Mouse (Mus musculus): ENCODE measurements around the gene Tln1. TPM values are rescaled to one million over a fixed set of nuclear protein-coding genes. Genes with fewer than 3 reads are reported as not detected.

Tln1 gene
- polyA plus RNA-seq, 1 experiment = 225 TPM

- H3K27ac ChIP-seq (ENCODE audit: control insufficient read depth, insufficient read depth, low read length) = no peak overlapping the region
- peaks cover 34% of the 10 kb centered on the region for H3K4me1 ChIP-seq (replicated peaks; ENCODE audit: control insufficient read depth, insufficient read depth, low read length)
- no peak for DNase-seq
- H3K4me3 ChIP-seq (ENCODE audit: control insufficient read depth, insufficient read depth, low read length) = no peak overlapping the region
- TF ChIP-seq POLR2A (IDR thresholded peaks at IDR 0.05; ENCODE audit: control insufficient read depth, extremely low read depth, insufficient read depth, low read length, poor library complexity) = no peak
- TF ChIP-seq CTCF (IDR thresholded peaks at IDR 0.05; ENCODE audit: borderline replicate concordance, control insufficient read depth, extremely low read depth, insufficient read depth, low read length, poor library complexity) = no peak
- no peaks in the 10 kb centered on the region for H3K27me3 ChIP-seq (ENCODE audit: control insufficient read depth, insufficient read depth, low read length)
- H3K36me3 ChIP-seq (ENCODE audit: control insufficient read depth, insufficient read depth, low read length) = no peaks in the 10 kb centered on the region
- WGBS = 97% methylated on average over 8 of the region's 8 CpGs
These were observed 65.1 kb downstream of the Tln1 start for GRCm38 (mm10) chr4:43497405-43497804.

GRCm38 (mm10) chr4:43496587-43496986 lies 65.9 kb downstream of the Tln1 start:
- Histone ChIP-seq H3K36me3 (ENCODE audit: control insufficient read depth, insufficient read depth, low read length) (no peaks in the 10 kb centered on the region), H3K4me3 (ENCODE audit: control insufficient read depth, insufficient read depth, low read length) (no peak overlapping the region), H3K4me1 (replicated peaks; ENCODE audit: control insufficient read depth, insufficient read depth, low read length) (peaks cover 34% of the 10 kb centered on the region), H3K27me3 (ENCODE audit: control insufficient read depth, insufficient read depth, low read length) (no peaks in the 10 kb centered on the region), H3K27ac (ENCODE audit: control insufficient read depth, insufficient read depth, low read length) (no peak overlapping the region)
- TF ChIP-seq POLR2A (IDR thresholded peaks at IDR 0.05; ENCODE audit: control insufficient read depth, extremely low read depth, insufficient read depth, low read length, poor library complexity) (no peak), CTCF (IDR thresholded peaks at IDR 0.05; ENCODE audit: borderline replicate concordance, control insufficient read depth, extremely low read depth, insufficient read depth, low read length, poor library complexity) (no peak)
- no peak for DNase-seq
- 94% methylated on average over 6 of the region's 6 CpGs for WGBS

- 1% methylated on average over 9 of the region's 9 CpGs for WGBS
These were observed 68.6 kb downstream of the Tln1 start for GRCm38 (mm10) chr4:43493846-43494240.

GRCm38 (mm10) chr4:43493186-43493845 lies 69.2 kb downstream of the Tln1 start:
- no peaks in the 10 kb centered on the region for H3K36me3 ChIP-seq (ENCODE audit: control insufficient read depth, insufficient read depth, low read length)
- H3K4me3 ChIP-seq (ENCODE audit: control insufficient read depth, insufficient read depth, low read length) = peak overlapping the region; percentile 95
- peak overlapping the region; percentile 91 for H3K27ac ChIP-seq (ENCODE audit: control insufficient read depth, insufficient read depth, low read length)
- peaks cover 22% of the 10 kb centered on the region for H3K4me1 ChIP-seq (replicated peaks; ENCODE audit: control insufficient read depth, insufficient read depth, low read length)
- H3K27me3 ChIP-seq (ENCODE audit: control insufficient read depth, insufficient read depth, low read length) = no peaks in the 10 kb centered on the region
- peak; percentile 98 for DNase-seq
- 0% methylated on average over 47 of the region's 47 CpGs for WGBS
- TF ChIP-seq CTCF (IDR thresholded peaks at IDR 0.05; ENCODE audit: borderline replicate concordance, control insufficient read depth, extremely low read depth, insufficient read depth, low read length, poor library complexity) (peak; percentile 70), POLR2A (IDR thresholded peaks at IDR 0.05; ENCODE audit: control insufficient read depth, extremely low read depth, insufficient read depth, low read length, poor library complexity) (peak; percentile 86; the same call in 1 of the 2 replicates)

More at GRCm38 (mm10) chr4:43493846-43494240, 68.6 kb downstream of the Tln1 start:
- Histone ChIP-seq H3K27ac (ENCODE audit: control insufficient read depth, insufficient read depth, low read length) (peak overlapping the region; percentile 91), H3K4me1 (replicated peaks; ENCODE audit: control insufficient read depth, insufficient read depth, low read length) (peaks cover 27% of the 10 kb centered on the region), H3K36me3 (ENCODE audit: control insufficient read depth, insufficient read depth, low read length) (no peaks in the 10 kb centered on the region), H3K27me3 (ENCODE audit: control insufficient read depth, insufficient read depth, low read length) (no peaks in the 10 kb centered on the region), H3K4me3 (ENCODE audit: control insufficient read depth, insufficient read depth, low read length) (peak overlapping the region; percentile 95)
- DNase-seq = no peak
- no peak for TF ChIP-seq POLR2A (IDR thresholded peaks at IDR 0.05; ENCODE audit: control insufficient read depth, extremely low read depth, insufficient read depth, low read length, poor library complexity)
- TF ChIP-seq CTCF (IDR thresholded peaks at IDR 0.05; ENCODE audit: borderline replicate concordance, control insufficient read depth, extremely low read depth, insufficient read depth, low read length, poor library complexity) = no peak

- Histone ChIP-seq H3K4me1 (replicated peaks; ENCODE audit: control insufficient read depth, insufficient read depth, low read length) (peaks cover 17% of the 10 kb centered on the region), H3K4me3 (ENCODE audit: control insufficient read depth, insufficient read depth, low read length) (peak within 1 kb of the TSS; percentile 95), H3K27ac (ENCODE audit: control insufficient read depth, insufficient read depth, low read length) (peak within 1 kb of the TSS; percentile 91), H3K36me3 (ENCODE audit: control insufficient read depth, insufficient read depth, low read length) (no peaks in the 10 kb centered on the region), H3K27me3 (ENCODE audit: control insufficient read depth, insufficient read depth, low read length) (no peaks in the 10 kb centered on the region)
- WGBS = 0% methylated on average over 25 of the region's 25 CpGs
- TF ChIP-seq CTCF (IDR thresholded peaks at IDR 0.05; ENCODE audit: borderline replicate concordance, control insufficient read depth, extremely low read depth, insufficient read depth, low read length, poor library complexity) (peak; percentile 41; the same call in 1 of the 2 replicates), POLR2A (IDR thresholded peaks at IDR 0.05; ENCODE audit: control insufficient read depth, extremely low read depth, insufficient read depth, low read length, poor library complexity) (0 out of 2 replicates have a peak, but pooled peaks have one; percentile 35)
- peak; percentile 88 for DNase-seq
These were observed 69.7 kb downstream of the Tln1 start, which contains the start of gene Ccdc107 for GRCm38 (mm10) chr4:43492821-43493185. Gene Ccdc107 (plus strand): TSS chr4:43492900.

GRCm38 (mm10) chr4:43492101-43492820 lies 70.2 kb downstream of the Tln1 start:
- Histone ChIP-seq H3K36me3 (ENCODE audit: control insufficient read depth, insufficient read depth, low read length) (no peaks in the 10 kb centered on the region), H3K27ac (ENCODE audit: control insufficient read depth, insufficient read depth, low read length) (peak overlapping the region; percentile 8; the same call in 1 of the 2 replicates), H3K4me3 (ENCODE audit: control insufficient read depth, insufficient read depth, low read length) (no peak overlapping the region), H3K27me3 (ENCODE audit: control insufficient read depth, insufficient read depth, low read length) (no peaks in the 10 kb centered on the region), H3K4me1 (replicated peaks; ENCODE audit: control insufficient read depth, insufficient read depth, low read length) (peaks cover 12% of the 10 kb centered on the region)
- no peak for DNase-seq
- TF ChIP-seq POLR2A (IDR thresholded peaks at IDR 0.05; ENCODE audit: control insufficient read depth, extremely low read depth, insufficient read depth, low read length, poor library complexity) (no peak), CTCF (IDR thresholded peaks at IDR 0.05; ENCODE audit: borderline replicate concordance, control insufficient read depth, extremely low read depth, insufficient read depth, low read length, poor library complexity) (no peak)
- WGBS = 33% methylated on average over 12 of the region's 12 CpGs
